Mouse (Mus musculus) subcutaneous adipose tissue, adult 2 months (tissue): ENCODE measurements around the gene Olfr887. TPM values are rescaled to one million over a fixed set of nuclear protein-coding genes. Genes with fewer than 3 reads are reported as not detected.

ENCODE experiments used
- polyA plus RNA-seq: library from polyadenylated mRNA; depleted of rRNA; stranded (reverse); fragments of >200 nt; gene quantifications from 2 replicates; pipeline ENCODE4 v1.2.3, GENCODE M21; 2012; ENCODE audit warnings: low replicate concordance; rRNA removed

Gene Olfr887
- polyA plus RNA-seq: not detected in 2 replicates

DNA sequence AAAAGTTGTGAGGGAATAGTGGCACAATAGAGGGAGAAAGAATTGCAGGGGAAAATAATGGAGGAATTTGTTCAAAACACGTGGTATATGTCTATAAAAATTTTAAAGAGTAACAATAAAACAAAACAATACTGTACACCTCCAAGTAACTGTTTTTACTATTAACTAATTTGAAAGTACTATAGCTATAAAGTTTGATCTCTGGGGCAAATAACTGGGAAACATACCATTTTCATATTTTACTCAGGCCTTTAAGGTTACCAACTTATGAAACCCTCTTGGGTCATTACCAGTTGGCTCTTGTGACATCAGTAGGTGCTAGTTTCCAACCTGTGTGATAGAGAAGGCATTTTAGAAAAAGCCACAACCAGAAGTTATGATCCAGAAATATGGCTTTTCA, at the start of gene Olfr887:
Olfr887 (plus strand) TSS at position 301 of the 400 bp plus-strand sequence.

GRCm38 (mm10) chr9:38046255-38046654, 37.6 kb upstream of the Olfr887 start, which contains the start of gene Olfr884:
Gene Olfr884, plus strand, starts transcription at chr9:38046555.

GRCm38 (mm10) chr9:38061022-38061421, 22.9 kb upstream of the Olfr887 start, which contains the start of gene Olfr885:
Gene Olfr885, plus strand, starts transcription at chr9:38061322.

GRCm38 (mm10) chr9:38107828-38108227, 24.0 kb downstream of the Olfr887 start, which contains the start of gene Olfr888:
Gene Olfr888, plus strand, starts transcription at chr9:38108128.

DNA sequence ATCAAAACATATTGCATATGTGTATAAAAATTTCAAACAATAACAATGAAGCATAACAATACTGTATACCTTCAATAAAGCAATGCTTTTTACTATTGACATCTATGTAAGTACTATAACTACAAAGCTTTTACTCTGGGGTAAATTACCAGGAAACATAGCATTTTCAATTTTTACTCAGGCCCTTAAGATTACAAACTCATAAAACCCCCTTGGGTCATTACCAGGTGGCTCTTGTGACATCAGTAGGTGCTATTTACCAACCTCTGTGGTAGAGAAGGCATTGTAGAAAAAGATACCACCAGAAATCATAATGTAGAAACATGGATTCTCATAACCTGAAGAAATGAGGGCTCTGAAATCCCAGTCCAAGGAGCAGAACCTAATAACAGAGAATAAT, 31.0 kb downstream of the Olfr887 start, which contains the start of gene Olfr889:
Olfr889 (plus strand) TSS at position 301 of the 400 bp plus-strand sequence.

Other genes with a start within 250 kb of the Olfr887 start
- gene Olfr877, start 229.8 kb upstream of the Olfr887 start, polyA plus RNA-seq: 0.82 TPM in 1 of 2 replicates, not detected in the other
- not detected in 2 replicates for gene Olfr145, start 187.3 kb upstream of the Olfr887 start, polyA plus RNA-seq
- gene Olfr878, start 166.2 kb upstream of the Olfr887 start, polyA plus RNA-seq: 0.44 TPM in 1 of 2 replicates, not detected in the other
- gene Olfr881, start 92.2 kb upstream of the Olfr887 start, polyA plus RNA-seq: not detected in 2 replicates
- not detected in 2 replicates for gene Olfr883, start 58.3 kb upstream of the Olfr887 start, polyA plus RNA-seq
- not detected in 2 replicates for gene Olfr884, start 37.5 kb upstream of the Olfr887 start, polyA plus RNA-seq
- gene Olfr885, start 22.8 kb upstream of the Olfr887 start, polyA plus RNA-seq: not detected in 2 replicates
- not detected in 2 replicates for gene Olfr888, start 24.1 kb downstream of the Olfr887 start, polyA plus RNA-seq
- gene Olfr889, start 31.1 kb downstream of the Olfr887 start, polyA plus RNA-seq: not detected in 2 replicates
- gene Olfr890, start 58.4 kb downstream of the Olfr887 start, polyA plus RNA-seq: not detected in 2 replicates
- not detected in 2 replicates for gene Olfr891, start 96.7 kb downstream of the Olfr887 start, polyA plus RNA-seq
- gene Olfr893, start 124.3 kb downstream of the Olfr887 start, polyA plus RNA-seq: not detected in 2 replicates
- not detected in 2 replicates for gene Olfr894, start 134.0 kb downstream of the Olfr887 start, polyA plus RNA-seq
- not detected in 2 replicates for gene Olfr143, start 168.7 kb downstream of the Olfr887 start, polyA plus RNA-seq
- gene Olfr895, start 183.8 kb downstream of the Olfr887 start, polyA plus RNA-seq: not detected in 2 replicates
- gene Olfr896-ps1, start 207.0 kb downstream of the Olfr887 start, polyA plus RNA-seq: not detected in 2 replicates
- not detected in 2 replicates for gene Olfr25, start 245.0 kb downstream of the Olfr887 start, polyA plus RNA-seq